Mouse (Mus musculus) forebrain, embryonic 14.5 days (tissue): ENCODE data around the gene Onecut1. TPM values are rescaled to one million over a fixed set of nuclear protein-coding genes. Genes with fewer than 3 reads are reported as not detected.

ENCODE experiments used
- ATAC-seq: fragments of 200-750 bp; cut with Nextera tagmentation; 2 replicates; pipeline ENCODE4 v1.8.0; 2017; ENCODE audit warnings: mild to moderate bottlenecking, moderate library complexity
- DNase-seq: peaks from one replicate; pipeline ENCODE4 v3.0.0-alpha.2; 2015; ENCODE audit warnings: low spot score
- H3K27ac ChIP-seq: fragments of 300-500 bp; sonication (generic); 2 replicates; pipeline ENCODE4 v1.5.1; 2014; ENCODE audit warnings: low read depth, mild to moderate bottlenecking, control low read depth, low read length, moderate library complexity
- H3K27me3 ChIP-seq: fragments of 300-500 bp; sonication (generic); replicated peaks from 2 replicates; pipeline ENCODE4 v1.6.1; 2014; ENCODE audit warnings: low read length, control low read depth, mixed read lengths; ENCODE audit not compliant: control insufficient read depth, insufficient read depth
- H3K36me3 ChIP-seq: fragments of 300-500 bp; sonication (generic); 2 replicates; pipeline ENCODE4 v1.6.1; 2014; ENCODE audit warnings: low read length, control low read depth; ENCODE audit not compliant: control insufficient read depth, insufficient read depth
- H3K4me1 ChIP-seq: fragments of 300-500 bp; sonication (generic); 2 replicates; pipeline ENCODE4 v1.6.1; 2014; ENCODE audit warnings: antibody characterized with exemption, low read length, control low read depth; ENCODE audit not compliant: control insufficient read depth, insufficient read depth
- H3K4me2 ChIP-seq: fragments of 300-500 bp; sonication (generic); 2 replicates; pipeline ENCODE4 v1.6.1; 2014; ENCODE audit warnings: mild to moderate bottlenecking, control low read depth, low read length
- H3K4me3 ChIP-seq: fragments of 300-500 bp; sonication (generic); 2 replicates; pipeline ENCODE4 v1.5.1; 2014; ENCODE audit warnings: low read depth, low read length, control low read depth
- H3K9ac ChIP-seq: fragments of 300-500 bp; sonication (generic); 2 replicates; pipeline ENCODE4 v1.6.1; 2014; ENCODE audit warnings: mild to moderate bottlenecking, low read length, control low read depth, moderate library complexity
- H3K9me3 ChIP-seq: fragments of 300-500 bp; sonication (generic); replicated peaks from 2 replicates; pipeline ENCODE4 v1.6.1; 2016; ENCODE audit warnings: low read length, control low read depth, mixed read lengths; ENCODE audit not compliant: control insufficient read depth
- WGBS: fragments of 180-500 bp; shearing (Covaris S2); extraction: QIAGEN DNeasy Blood & Tissue Kit; methylation state at CpG from one replicate; pipeline ENCODE4 v1.1.7; 2014; 5-methylcytosine and 5-hydroxymethylcytosine counted together
- polyA plus RNA-seq: library from polyadenylated mRNA; unstranded; fragments of >200 nt; fragmentation: Nextera tagmentation; extraction: Ambion mirVana; gene quantifications from 2 replicates; pipeline ENCODE4 v1.2.1, GENCODE M21; 2014

The Onecut1 gene
- polyA plus RNA-seq, 1 experiment from 2014 or later: 0.55 TPM

GRCm38 (mm10) chr9:74849979-74850780 is 11.5 kb upstream of the Onecut1 start:
- no peak for DNase-seq
- 4% methylated on average over 12 of the region's 12 CpGs for WGBS

GRCm38 (mm10) chr9:74850781-74851145 is 11.0 kb upstream of the Onecut1 start:
- H3K4me1 ChIP-seq: peaks cover 10% of the 10 kb centered on the region
- no peak overlapping the region for H3K4me3 ChIP-seq
- no peaks in the 10 kb centered on the region for H3K36me3 ChIP-seq
- ATAC-seq: no peak
- WGBS: 3% methylated on average over 5 of the region's 5 CpGs
- no peaks in the 10 kb centered on the region for H3K9me3 ChIP-seq
- DNase-seq: no peak
- no peak overlapping the region for H3K27ac ChIP-seq
- no peak overlapping the region for H3K4me2 ChIP-seq
- H3K27me3 ChIP-seq: peaks cover 93% of the 10 kb centered on the region
- no peak overlapping the region for H3K9ac ChIP-seq

More at GRCm38 (mm10) chr9:74849979-74850780, 11.5 kb upstream of the Onecut1 start:
- Histone ChIP-seq H3K4me3 (no peak overlapping the region), H3K36me3 (no peaks in the 10 kb centered on the region), H3K27me3 (peaks cover 88% of the 10 kb centered on the region), H3K4me1 (peaks cover 10% of the 10 kb centered on the region), H3K9me3 (no peaks in the 10 kb centered on the region), H3K27ac (no peak overlapping the region), H3K9ac (no peak overlapping the region), H3K4me2 (no peak overlapping the region)
- no peak for ATAC-seq

- Histone ChIP-seq H3K36me3 (no peaks in the 10 kb centered on the region), H3K9ac (no peak overlapping the region), H3K4me1 (peaks cover 10% of the 10 kb centered on the region), H3K27ac (no peak overlapping the region), H3K27me3 (peaks cover 93% of the 10 kb centered on the region), H3K4me2 (no peak overlapping the region), H3K4me3 (no peak overlapping the region), H3K9me3 (no peaks in the 10 kb centered on the region)
- ATAC-seq (no peak), DNase-seq (no peak)
- 5% methylated on average over 5 of the region's 5 CpGs for WGBS
Observed at GRCm38 (mm10) chr9:74851601-74852000, 10.1 kb upstream of the Onecut1 start.

GRCm38 (mm10) chr9:74852361-74852760 is 9.4 kb upstream of the Onecut1 start:
- Histone ChIP-seq H3K27me3 (peaks cover 93% of the 10 kb centered on the region), H3K9me3 (no peaks in the 10 kb centered on the region), H3K4me1 (peaks cover 10% of the 10 kb centered on the region), H3K27ac (no peak overlapping the region), H3K4me3 (no peak overlapping the region), H3K9ac (no peak overlapping the region), H3K36me3 (no peaks in the 10 kb centered on the region), H3K4me2 (no peak overlapping the region)
- DNase-seq (no peak), ATAC-seq (no peak)
- 3% methylated on average over 4 of the region's 4 CpGs for WGBS

- WGBS: under 1% methylated on average over 27 of the region's 28 CpGs
- H3K9ac ChIP-seq: no peak overlapping the region
- H3K4me3 ChIP-seq: no peak overlapping the region
- H3K4me1 ChIP-seq: peaks cover 8% of the 10 kb centered on the region
- peaks cover 95% of the 10 kb centered on the region for H3K27me3 ChIP-seq
- no peak for ATAC-seq
- H3K9me3 ChIP-seq: no peaks in the 10 kb centered on the region
- H3K36me3 ChIP-seq: no peaks in the 10 kb centered on the region
- H3K27ac ChIP-seq: no peak overlapping the region
- H3K4me2 ChIP-seq: no peak overlapping the region
- no peak for DNase-seq
Observed at GRCm38 (mm10) chr9:74853191-74854072, 8.3 kb upstream of the Onecut1 start.

- Histone ChIP-seq H3K9me3 (no peaks in the 10 kb centered on the region), H3K27me3 (peaks cover 96% of the 10 kb centered on the region), H3K4me1 (peaks cover 2% of the 10 kb centered on the region), H3K4me2 (no peak overlapping the region), H3K36me3 (no peaks in the 10 kb centered on the region), H3K27ac (no peak overlapping the region), H3K4me3 (no peak overlapping the region), H3K9ac (no peak overlapping the region)
- no peak for DNase-seq
- 2% methylated on average over 25 of the region's 25 CpGs for WGBS
- no peak for ATAC-seq
Observed at GRCm38 (mm10) chr9:74854073-74854591, 7.6 kb upstream of the Onecut1 start.

- Histone ChIP-seq H3K9me3 (no peaks in the 10 kb centered on the region), H3K36me3 (no peaks in the 10 kb centered on the region), H3K27me3 (peaks cover 97% of the 10 kb centered on the region), H3K4me1 (no peaks in the 10 kb centered on the region), H3K4me3 (no peak overlapping the region), H3K27ac (no peak overlapping the region), H3K4me2 (no peak overlapping the region), H3K9ac (no peak overlapping the region)
- DNase-seq (no peak), ATAC-seq (no peak)
- WGBS: 6% methylated on average over 4 of the region's 4 CpGs
Observed at GRCm38 (mm10) chr9:74855446-74855845, 6.3 kb upstream of the Onecut1 start.

GRCm38 (mm10) chr9:74856578-74857507 is 4.9 kb upstream of the Onecut1 start:
- Histone ChIP-seq H3K27me3 (peaks cover 96% of the 10 kb centered on the region), H3K9ac (no peak overlapping the region), H3K4me3 (no peak overlapping the region), H3K4me2 (no peak overlapping the region), H3K9me3 (no peaks in the 10 kb centered on the region), H3K4me1 (no peaks in the 10 kb centered on the region; the same call in 1 of the 2 replicates), H3K27ac (no peak overlapping the region), H3K36me3 (no peaks in the 10 kb centered on the region)
- 1% methylated on average over 28 of the region's 28 CpGs for WGBS
- ATAC-seq: no peak
- DNase-seq: no peak
